Mouse (Mus musculus) intestine, embryonic 14.5 days (tissue): ENCODE results near the gene Spo11. TPM values are rescaled to one million over a fixed set of nuclear protein-coding genes. Genes with fewer than 3 reads are reported as not detected.

Experiments used
- ATAC-seq: fragments of 200-750 bp; cut with Nextera tagmentation; replicated peaks from 2 replicates; pipeline ENCODE4 v1.8.0; 2017; ENCODE audit warnings: low read depth, moderate number of reproducible peaks, moderate TSS enrichment, moderate library complexity; ENCODE audit not compliant: low FRiP score, low TSS enrichment
- DNase-seq: peaks from one replicate; pipeline ENCODE4 v3.0.0-alpha.2; 2018; ENCODE audit warnings: low spot score
- H3K27ac ChIP-seq: fragments of 300-500 bp; sonication (generic); 2 replicates; pipeline ENCODE4 v1.5.1; 2014; ENCODE audit warnings: low read depth, mild to moderate bottlenecking, control low read depth
- H3K27me3 ChIP-seq: fragments of 300-500 bp; sonication (generic); replicated peaks from 2 replicates; pipeline ENCODE4 v1.6.1; 2014; ENCODE audit warnings: low read length, control low read depth; ENCODE audit not compliant: control insufficient read depth, insufficient read depth
- H3K36me3 ChIP-seq: fragments of 300-500 bp; sonication (generic); 2 replicates; pipeline ENCODE4 v1.6.1; 2014; ENCODE audit warnings: low read length, control low read depth; ENCODE audit not compliant: control insufficient read depth, insufficient read depth
- H3K4me1 ChIP-seq: fragments of 300-500 bp; sonication (generic); replicated peaks from 2 replicates; pipeline ENCODE4 v1.6.1; 2014; ENCODE audit warnings: low read length, control low read depth, mixed read lengths; ENCODE audit not compliant: control insufficient read depth, insufficient read depth
- H3K4me2 ChIP-seq: fragments of 300-500 bp; sonication (generic); 2 replicates; pipeline ENCODE4 v1.6.1; 2014; ENCODE audit warnings: low read length
- H3K4me3 ChIP-seq: fragments of 300-500 bp; sonication (generic); 2 replicates; pipeline ENCODE4 v1.5.1; 2014; ENCODE audit warnings: low read depth, low read length, control low read depth, mixed read lengths
- H3K9ac ChIP-seq: fragments of 300-500 bp; sonication (generic); 2 replicates; pipeline ENCODE4 v1.6.1; 2014; ENCODE audit warnings: mild to moderate bottlenecking, low read length
- H3K9me3 ChIP-seq: fragments of 300-500 bp; sonication (generic); 2 replicates; pipeline ENCODE4 v1.6.1; 2016; ENCODE audit warnings: low read length, control low read depth; ENCODE audit not compliant: control insufficient read depth
- WGBS: fragments of 180-500 bp; shearing (Covaris S2); extraction: QIAGEN DNeasy Blood & Tissue Kit; methylation state at CpG from one replicate; pipeline ENCODE4 v1.1.7; 2014; 5-methylcytosine and 5-hydroxymethylcytosine counted together
- polyA plus RNA-seq: library from polyadenylated mRNA; unstranded; fragments of >200 nt; fragmentation: Nextera tagmentation; extraction: Ambion mirVana; gene quantifications from 2 replicates; pipeline ENCODE4 v1.2.1, GENCODE M21; 2014

Spo11 gene
- 0.04 TPM in 1 of 2 replicates, not detected in the other for polyA plus RNA-seq

- no peak within 1 kb of the TSS for H3K4me3 ChIP-seq
- WGBS = 28% methylated on average over 14 of the region's 14 CpGs
- no peak within 1 kb of the TSS for H3K9ac ChIP-seq
- H3K4me1 ChIP-seq = peaks cover 6% of the 10 kb centered on the region; the same call in 1 of the 2 replicates
- peak within 1 kb of the TSS; percentile 14; the same call in 1 of the 2 replicates for H3K4me2 ChIP-seq
- H3K27me3 ChIP-seq = no peaks in the 10 kb centered on the region
- DNase-seq = no peak
- no peaks in the 10 kb centered on the region for H3K9me3 ChIP-seq
- H3K27ac ChIP-seq = no peak within 1 kb of the TSS
- no peaks in the 10 kb centered on the region for H3K36me3 ChIP-seq
- ATAC-seq = no peak
Observed at GRCm38 (mm10) chr2:172977409-172978130, at the start of gene Spo11. TSS of gene Spo11 (plus strand) at chr2:172977700.

GRCm38 (mm10) chr2:172929905-172930436 is 47.5 kb upstream of the Spo11 start:
- ATAC-seq (no peak), DNase-seq (no peak)
- Histone ChIP-seq H3K9ac (no peak overlapping the region), H3K27me3 (no peaks in the 10 kb centered on the region), H3K27ac (no peak overlapping the region), H3K4me3 (no peak overlapping the region), H3K4me1 (peaks cover 36% of the 10 kb centered on the region), H3K9me3 (no peaks in the 10 kb centered on the region), H3K36me3 (no peaks in the 10 kb centered on the region), H3K4me2 (no peak overlapping the region)
- WGBS = 80% methylated on average over 14 of the region's 14 CpGs

DNA sequence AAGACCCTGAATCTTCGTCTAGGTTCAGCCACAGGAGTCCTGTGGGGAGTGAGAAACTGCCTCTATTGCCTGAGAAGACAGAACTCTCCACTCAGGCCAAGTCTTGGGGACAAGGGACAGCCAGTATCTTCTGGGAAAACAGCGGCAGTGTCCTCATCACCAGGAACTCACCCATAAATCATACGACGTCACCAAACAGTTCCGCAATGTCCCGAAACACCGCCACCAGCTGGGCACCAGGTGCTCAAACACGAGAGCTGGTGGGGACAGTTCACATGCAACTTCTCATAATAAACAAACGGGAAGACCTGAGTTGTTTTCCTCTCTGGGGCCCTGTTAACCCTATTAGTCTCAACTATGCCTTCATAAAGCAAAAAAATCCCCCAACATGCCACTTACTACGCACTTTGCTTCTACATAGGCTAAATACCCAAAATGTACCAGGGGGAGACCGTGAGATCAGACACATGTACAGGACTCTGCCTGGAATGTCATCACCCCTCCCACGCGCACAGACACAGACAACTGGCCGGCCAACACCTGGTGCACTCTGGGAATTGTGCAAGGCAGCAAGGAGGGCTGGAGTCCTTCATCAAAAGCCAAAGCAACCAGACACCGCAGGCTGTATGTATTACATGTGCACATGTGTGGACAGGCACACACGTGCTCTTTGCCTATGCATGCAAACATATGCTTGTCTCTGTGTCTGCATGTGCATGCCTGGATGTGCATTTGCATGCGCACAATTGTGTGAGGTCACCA is 46.2 kb upstream of the Spo11 start:
- H3K4me1 ChIP-seq = peaks cover 43% of the 10 kb centered on the region
- 58% methylated on average over 17 of the region's 17 CpGs for WGBS
- no peak overlapping the region for H3K27ac ChIP-seq
- no peak overlapping the region for H3K4me3 ChIP-seq
- no peak overlapping the region for H3K4me2 ChIP-seq
- H3K9ac ChIP-seq = no peak overlapping the region
- no peaks in the 10 kb centered on the region for H3K27me3 ChIP-seq
- no peak for ATAC-seq
- H3K9me3 ChIP-seq = no peaks in the 10 kb centered on the region
- no peak for DNase-seq
- no peaks in the 10 kb centered on the region for H3K36me3 ChIP-seq

- WGBS = 8% methylated on average over 34 of the region's 34 CpGs
- Histone ChIP-seq H3K36me3 (no peaks in the 10 kb centered on the region), H3K27me3 (peaks cover 1% of the 10 kb centered on the region; the same call in 1 of the 2 replicates), H3K27ac (peak overlapping the region; percentile 60), H3K4me3 (no peak overlapping the region), H3K9me3 (no peaks in the 10 kb centered on the region), H3K4me2 (peak overlapping the region; percentile 41), H3K9ac (no peak overlapping the region), H3K4me1 (peaks cover 63% of the 10 kb centered on the region)
- ATAC-seq (no peak), DNase-seq (peak; percentile 73)
Observed at GRCm38 (mm10) chr2:172933631-172934419, 43.7 kb upstream of the Spo11 start.

DNA sequence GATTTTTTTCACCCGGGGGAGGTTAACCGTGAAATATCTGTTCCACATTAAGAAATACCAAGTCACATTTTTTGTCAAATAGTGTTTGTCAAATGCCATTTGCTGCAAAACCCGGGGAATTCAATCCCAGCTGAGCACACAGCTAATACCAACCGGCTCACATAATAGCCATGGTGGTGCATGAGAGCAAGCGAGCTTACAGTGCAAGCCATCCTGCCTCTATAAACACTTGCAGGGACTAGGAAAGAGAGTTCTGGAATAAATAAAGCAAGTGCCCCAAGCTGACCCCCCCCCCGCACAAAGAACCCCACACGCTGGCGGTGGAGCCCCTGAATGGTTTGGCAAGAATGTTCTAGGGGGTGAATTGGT is 43.1 kb upstream of the Spo11 start:
- DNase-seq (no peak), ATAC-seq (no peak)
- Histone ChIP-seq H3K27me3 (peaks cover 5% of the 10 kb centered on the region; the same call in 1 of the 2 replicates), H3K9ac (no peak overlapping the region), H3K4me2 (peak overlapping the region; percentile 41), H3K9me3 (no peaks in the 10 kb centered on the region), H3K4me1 (peaks cover 63% of the 10 kb centered on the region), H3K4me3 (no peak overlapping the region), H3K36me3 (no peaks in the 10 kb centered on the region), H3K27ac (peak overlapping the region; percentile 60; the same call in 1 of the 2 replicates)
- 9% methylated on average over 8 of the region's 8 CpGs for WGBS

DNA sequence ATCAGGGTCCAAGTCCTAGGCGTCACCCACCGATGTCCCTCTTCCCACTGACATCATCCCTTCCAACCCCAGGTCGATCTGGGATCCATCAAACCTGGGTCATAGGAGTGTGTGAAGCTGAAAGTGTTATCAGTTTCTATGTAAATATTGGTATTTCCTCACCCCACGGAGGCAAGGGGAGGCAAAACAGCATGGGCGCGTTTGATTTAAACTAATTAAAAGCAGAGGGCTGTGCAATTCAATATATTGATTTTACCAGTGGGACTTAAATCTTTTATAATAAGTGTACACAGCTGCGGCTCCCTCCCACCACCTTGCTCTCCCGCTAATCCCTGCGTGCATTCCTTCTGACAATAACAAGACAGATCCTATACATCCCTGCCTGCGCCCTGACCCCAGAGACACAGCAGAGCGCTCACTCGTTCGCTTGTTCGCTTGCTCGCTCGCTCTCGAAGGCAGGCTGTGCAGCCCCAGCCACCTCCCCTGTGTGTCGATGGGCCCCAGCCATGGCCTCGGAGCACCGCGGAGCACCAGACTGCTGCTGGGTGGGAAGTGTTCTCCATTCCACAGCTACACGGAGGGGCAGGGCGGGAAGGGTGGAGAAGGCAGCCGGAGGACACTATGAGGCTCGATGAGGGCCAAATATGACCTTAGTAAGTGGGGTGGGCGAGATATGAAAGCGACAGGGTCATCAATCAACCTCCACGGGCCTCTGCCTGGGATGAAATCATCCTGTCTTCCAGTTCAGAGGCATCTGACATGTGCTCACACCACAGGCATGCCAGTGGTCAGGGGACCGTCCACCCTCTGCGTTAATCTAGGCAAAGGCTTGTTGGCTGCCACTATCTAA is 42.4 kb upstream of the Spo11 start:
- 6% methylated on average over 30 of the region's 30 CpGs for WGBS
- peaks cover 63% of the 10 kb centered on the region for H3K4me1 ChIP-seq
- no peaks in the 10 kb centered on the region for H3K9me3 ChIP-seq
- peaks cover 5% of the 10 kb centered on the region; the same call in 1 of the 2 replicates for H3K27me3 ChIP-seq
- no peak overlapping the region for H3K4me3 ChIP-seq
- DNase-seq (no peak), ATAC-seq (no peak; the same call in 1 of the 2 replicates)
- H3K36me3 ChIP-seq = no peaks in the 10 kb centered on the region
- peak overlapping the region; percentile 51; the same call in 1 of the 2 replicates for H3K27ac ChIP-seq
- peak overlapping the region; percentile 41 for H3K4me2 ChIP-seq
- H3K9ac ChIP-seq = no peak overlapping the region

DNA sequence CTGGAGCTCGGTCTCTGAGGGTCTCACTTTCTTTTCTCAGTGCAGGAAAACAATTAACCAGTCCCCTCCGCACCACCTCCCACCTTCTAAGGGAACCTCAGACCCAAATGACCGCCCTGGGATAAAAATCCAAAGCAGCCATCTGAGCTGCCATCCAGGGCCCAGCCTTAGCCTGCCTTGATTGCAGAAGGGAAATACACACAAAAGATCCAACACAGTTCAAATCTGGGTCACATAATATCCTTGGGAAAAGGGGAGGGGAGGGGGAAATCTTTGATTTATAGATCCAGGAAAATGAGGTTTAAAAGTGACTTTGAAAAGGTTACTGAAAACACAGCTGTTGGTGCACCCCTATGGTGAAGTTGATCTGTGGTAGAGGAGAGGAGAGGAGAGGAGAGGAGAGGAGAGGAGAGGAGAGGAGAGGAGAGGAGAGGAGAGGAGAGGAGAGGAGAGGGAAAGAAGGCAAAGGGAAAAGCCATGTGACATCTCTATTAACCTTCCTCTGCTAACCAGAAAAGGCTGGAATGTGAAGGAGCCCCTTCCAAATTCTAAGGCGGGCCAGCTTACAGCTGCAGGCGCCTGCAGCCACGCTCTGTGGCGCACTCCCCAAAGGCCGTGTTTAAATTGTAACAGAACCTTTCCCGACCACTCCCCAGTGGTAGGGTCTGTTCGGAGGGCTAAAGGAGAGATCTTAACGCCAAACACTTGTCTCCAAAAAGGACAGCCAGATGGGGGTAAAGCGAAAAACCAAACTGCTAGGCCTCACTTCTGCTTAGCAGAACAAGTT is 41.5 kb upstream of the Spo11 start:
- Histone ChIP-seq H3K4me3 (no peak overlapping the region), H3K9ac (no peak overlapping the region)
- no peak for DNase-seq

More for the DNA sequence above, 41.5 kb upstream of the Spo11 start:
- WGBS = 31% methylated on average over 12 of the region's 12 CpGs
- no peak for ATAC-seq
- Histone ChIP-seq H3K4me2 (peak overlapping the region; percentile 74), H3K9me3 (no peaks in the 10 kb centered on the region), H3K36me3 (no peaks in the 10 kb centered on the region), H3K27ac (peak overlapping the region; percentile 51; the same call in 1 of the 2 replicates), H3K27me3 (peaks cover 5% of the 10 kb centered on the region; the same call in 1 of the 2 replicates), H3K4me1 (peaks cover 63% of the 10 kb centered on the region)
